Mouse (Mus musculus): ENCODE measurements around the gene Phc2.

DNA sequence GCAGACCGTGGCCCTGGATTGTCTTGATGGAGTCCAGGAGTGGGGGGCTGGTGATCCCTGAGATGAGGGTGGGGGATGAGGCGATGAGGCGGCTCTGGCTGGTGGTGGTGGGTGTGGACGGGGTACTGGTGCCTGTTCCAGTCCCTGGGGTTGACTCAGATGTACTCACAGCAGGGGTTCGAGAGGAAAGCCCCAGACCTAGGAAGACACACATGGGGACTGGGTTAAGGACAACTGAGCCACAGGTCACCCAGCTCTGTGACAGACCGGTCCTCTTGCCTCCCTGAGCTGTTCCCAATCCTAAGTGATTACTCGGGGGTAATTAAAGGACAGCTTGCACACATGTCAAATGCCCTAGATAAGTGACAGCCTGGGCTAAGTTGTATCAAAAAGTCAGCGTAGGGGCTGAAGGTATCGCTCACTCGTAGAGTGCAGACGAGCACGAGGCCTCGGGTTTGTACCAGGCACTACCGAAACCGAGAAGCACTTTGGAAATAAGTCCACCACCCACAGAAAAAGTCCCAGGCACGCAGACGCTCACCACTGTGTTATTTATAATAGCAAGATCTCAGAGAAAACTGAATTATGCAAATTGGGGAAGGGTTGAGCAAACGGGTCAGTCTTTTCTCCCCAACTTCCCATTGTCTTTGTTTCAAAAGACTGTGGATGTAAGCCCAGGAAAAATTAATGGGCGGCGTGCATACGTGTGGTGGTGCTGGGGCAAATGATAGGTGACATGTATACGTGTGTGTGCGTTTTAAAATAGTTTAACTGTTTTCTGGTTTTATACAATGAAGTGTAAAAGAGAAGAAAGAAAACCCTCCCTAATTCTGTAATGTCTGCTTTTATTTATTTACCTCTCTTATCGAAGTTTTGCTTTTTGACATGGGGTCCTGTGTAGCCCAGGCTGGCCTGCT lies 132.8 kb downstream of the Phc2 start:
- TF ChIP-seq CTCF (IDR thresholded peaks at IDR 0.05; ENCODE audit: low read depth) (no peak), EP300 (IDR thresholded peaks at IDR 0.05; ENCODE audit: low read depth) (no peak)
